Mouse (Mus musculus): ENCODE results near the gene Egflam. TPM values are rescaled to one million over a fixed set of nuclear protein-coding genes. Genes with fewer than 3 reads are reported as not detected.

Egflam gene
- polyA plus RNA-seq, 2 experiments from 2014 or later, result not detected

DNA sequence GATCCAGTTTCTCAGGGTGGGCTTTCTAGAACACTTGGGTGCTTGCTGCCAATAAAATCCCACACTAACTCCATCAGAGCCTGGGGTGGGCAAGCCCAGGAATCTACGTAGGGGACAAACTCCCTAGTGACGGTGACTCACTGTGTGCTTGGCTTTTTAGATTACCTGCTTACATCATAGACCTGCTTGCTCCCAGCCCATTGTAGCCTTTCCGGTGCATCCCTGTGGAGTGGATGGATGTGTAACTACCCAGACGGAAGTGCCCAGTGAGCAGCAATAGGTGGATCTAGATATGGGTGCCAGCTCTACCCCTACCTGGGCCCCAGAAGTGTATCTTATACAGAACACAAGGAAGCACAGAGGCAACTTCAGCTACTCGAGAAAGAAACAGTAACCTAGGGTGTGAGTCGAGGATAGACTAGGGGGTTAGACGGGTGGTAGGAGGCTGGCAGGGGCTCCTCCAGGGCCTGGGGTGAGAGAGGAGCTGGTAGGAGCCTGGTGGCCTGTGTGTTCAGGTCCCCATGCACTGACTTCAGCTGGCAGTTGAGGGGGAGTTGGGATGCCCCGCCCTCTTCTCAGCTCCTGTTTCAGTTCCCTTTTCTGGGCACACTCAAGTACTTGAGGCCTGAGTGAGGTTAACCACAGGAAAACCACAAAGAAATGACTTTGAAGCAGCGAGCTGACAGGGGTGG lies 181.5 kb downstream of the Egflam start:
- ATAC-seq, result no peak

DNA sequence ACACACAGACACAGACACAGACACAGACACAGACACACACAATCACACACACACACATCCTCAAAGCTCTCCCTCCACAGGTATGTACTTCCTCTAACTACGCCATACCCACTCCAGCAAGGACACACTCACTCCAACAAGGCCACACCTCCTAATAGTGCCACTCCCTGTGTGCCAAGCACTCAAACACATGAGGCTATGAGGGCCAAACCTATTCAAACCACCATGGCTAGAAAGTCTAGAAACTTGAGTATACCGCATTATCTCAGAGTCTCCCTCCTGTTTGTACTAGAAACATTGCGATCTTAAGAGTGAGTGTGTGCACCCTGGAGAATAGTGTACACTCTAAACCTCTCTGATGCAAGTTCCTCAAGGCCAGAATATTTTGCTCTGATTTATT lies 182.3 kb downstream of the Egflam start:
- ATAC-seq, result no peak

DNA sequence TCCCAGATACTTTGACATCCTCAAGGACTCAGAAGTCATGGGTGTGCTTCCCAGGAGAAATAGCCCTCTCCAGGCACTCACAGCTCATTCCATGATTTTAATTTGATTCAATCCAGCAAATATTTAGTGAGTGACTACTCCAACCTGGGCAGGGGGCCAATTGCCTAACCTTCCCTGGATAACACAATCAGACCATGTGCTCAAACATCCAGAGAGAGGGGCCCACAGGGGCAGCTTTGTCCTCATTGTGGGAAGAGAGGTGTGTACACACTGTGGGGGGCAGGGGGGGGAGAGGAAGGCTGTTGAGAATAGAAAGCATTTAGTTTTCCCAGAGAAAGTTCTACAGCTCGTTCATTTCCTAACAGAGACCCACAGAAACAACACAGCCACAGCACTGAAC lies 184.5 kb downstream of the Egflam start:
- no peak for ATAC-seq

DNA sequence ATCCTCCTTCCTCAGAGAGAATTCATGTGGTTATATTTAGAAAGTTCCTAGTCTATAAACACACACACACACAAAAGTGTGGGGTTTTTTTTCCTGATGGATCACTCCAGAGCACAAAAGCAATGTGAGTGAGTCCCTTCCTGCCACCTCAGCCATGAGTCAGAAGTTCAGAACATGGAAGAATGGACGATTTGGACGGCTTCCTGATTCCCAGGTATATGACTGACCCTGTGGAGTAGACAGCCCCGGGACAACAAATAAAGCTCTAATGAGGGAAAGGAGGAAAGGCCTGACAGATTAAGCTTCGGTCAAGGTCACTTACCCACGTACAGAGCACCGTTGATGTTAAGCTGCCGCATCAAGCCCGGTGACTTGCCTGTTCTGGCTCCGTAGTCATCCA lies 190.0 kb downstream of the Egflam start:
- no peak for ATAC-seq

DNA sequence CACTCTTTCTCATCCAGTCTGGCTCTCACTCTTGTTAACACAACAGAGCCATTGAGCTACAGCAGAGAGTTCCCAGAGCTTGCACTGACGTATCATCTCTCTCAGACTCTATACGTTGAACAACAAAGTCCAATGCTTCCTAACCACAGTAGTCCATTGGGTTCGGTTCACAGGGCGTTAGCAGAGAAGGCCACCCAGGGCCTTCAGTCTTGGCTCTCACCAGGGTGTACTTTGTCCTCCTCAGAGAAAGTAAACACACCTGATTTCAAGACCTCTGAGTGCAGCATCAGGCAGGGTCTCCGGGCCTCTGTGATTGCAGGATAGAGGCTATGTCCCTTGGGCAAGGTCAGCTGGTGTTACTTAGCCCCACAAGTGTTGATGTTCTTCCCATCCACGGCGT lies 190.9 kb downstream of the Egflam start:
- ATAC-seq, result no peak

DNA sequence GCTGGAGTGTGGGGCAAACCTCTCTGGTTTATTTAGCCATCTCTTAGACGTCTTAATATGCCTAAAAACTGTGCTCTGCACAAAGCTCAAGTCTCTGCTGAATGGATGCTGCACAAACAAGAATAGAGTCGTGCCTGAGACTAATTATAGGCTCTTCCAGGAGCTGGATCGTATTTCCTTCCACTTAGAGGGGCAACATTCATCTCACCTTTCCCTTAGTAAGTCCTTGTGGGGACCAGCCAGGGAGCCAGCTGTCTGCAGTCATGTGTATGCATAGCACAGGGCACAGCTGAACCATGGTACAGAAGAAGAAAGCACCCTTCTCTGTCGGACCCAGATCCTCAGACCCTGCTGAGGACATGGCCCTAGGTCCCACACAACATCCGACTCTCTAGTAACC lies 192.1 kb downstream of the Egflam start:
- ATAC-seq, result no peak

DNA sequence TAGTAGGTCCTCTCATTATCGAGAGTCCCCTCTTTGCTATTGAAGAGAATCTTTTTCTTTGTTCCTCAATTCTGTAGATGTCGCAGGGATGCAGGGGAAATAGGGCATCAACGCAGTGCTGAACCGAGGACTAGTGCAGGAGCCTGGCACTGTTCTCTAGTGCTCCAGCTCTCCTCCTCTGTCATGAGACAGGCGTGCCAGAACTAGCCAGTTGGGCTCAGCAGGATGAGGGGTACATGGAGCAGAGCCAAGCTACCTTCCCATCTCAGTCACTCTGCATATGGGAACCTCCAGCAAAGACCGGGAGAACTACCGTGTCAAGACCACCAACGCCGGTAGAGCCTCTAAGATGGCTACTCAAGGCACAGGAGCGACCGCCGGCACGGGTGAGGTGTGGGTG lies 193.3 kb downstream of the Egflam start:
- ATAC-seq, result no peak

DNA sequence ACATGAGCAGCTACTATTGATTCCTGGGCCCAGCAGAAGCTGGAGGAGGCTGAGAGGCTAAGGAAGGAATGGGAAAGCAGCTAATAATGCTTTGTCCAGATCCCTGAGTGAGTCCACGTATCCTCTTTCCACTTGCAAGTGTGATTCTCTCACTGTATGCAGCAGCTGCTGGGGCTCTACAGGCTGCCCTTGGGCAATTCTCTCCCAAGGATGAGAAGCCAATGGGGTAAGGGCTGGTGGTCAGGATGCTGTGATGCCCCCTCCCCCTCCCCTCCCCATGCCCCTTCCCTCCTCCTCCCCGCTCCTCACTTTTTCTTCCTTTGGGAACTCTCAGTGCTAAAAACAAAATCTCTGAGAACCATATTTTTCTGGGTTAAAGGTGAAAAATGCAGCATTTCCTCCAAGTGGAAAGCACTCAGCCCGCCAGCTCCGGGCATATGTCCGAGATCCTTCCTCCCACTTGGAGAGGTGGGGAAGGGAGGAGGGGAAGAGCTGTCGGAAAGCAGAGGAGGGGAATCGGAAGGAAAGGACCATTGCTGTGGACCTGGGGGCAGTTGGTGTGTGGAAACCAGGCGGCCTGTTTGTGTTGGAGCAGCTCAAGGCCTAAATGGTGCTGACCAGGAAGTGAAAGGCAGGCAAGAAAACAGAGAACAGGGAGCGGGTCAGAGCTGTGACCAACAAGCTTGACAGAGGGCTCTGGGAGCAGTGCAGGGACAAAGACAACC lies 194.4 kb downstream of the Egflam start:
- no peak for ATAC-seq

DNA sequence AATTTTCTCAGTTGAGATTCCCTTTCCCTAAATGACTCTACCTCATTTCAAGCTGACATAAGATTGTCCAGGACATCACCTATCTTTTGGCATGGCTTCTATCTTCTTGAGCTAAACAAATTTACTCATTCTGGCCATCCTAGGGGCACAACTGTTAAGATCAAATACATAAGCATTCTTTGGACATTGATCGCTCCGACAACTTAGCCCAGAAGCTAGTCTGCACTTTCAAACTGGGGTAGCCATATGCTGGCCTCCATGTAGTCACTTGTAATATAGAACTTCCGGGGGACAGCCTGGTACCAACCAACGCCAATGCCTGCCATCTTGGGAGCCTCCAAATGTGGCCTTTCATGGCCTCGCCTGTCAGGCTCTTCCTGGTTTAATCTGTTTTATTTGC lies 195.2 kb downstream of the Egflam start:
- ATAC-seq, result no peak

DNA sequence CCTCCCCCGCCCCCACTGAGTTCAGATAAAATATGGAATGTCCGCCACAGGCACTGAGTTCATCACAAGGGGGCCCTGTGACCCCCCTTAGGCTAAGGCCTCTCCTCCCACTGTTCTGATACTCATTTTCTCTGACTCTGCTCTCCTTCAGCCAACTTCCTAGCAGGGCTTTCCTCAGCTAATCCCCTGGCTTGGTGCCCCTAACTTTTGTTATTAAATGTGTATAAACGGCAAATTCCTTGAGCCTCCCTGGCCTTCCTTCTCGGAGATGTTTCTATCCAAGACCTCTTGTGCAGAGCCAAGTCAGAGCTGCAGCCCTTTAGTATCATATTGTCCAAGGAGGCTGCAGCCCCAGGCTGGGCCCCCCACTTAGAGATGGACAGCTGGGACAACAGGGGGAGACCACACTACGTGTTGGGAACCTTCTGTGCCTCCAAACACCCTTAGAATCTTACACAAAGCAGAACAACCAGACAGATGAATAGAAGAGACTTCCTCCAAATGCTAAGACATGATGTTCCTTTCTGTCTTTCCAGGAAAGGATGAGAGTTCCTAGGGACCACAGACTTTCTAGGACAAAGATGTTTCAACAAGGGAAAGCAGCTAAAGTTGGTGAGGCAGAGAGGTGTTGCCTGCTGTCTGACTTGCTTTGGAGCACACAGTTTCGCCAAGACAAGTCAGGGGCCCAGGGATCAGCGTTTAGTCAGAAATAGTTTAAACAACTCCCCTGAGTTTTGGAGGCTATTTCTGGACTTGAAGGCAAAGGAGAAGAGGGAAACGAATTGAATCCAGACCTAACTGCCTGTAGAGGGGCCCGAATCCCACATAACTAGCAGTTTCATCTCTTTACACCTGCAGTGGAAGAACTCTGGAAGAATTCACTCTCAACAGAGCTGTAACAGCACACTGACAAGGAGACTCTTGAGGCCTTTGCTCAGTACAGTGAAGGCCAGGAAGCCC lies 196.5 kb downstream of the Egflam start:
- no peak for ATAC-seq

DNA sequence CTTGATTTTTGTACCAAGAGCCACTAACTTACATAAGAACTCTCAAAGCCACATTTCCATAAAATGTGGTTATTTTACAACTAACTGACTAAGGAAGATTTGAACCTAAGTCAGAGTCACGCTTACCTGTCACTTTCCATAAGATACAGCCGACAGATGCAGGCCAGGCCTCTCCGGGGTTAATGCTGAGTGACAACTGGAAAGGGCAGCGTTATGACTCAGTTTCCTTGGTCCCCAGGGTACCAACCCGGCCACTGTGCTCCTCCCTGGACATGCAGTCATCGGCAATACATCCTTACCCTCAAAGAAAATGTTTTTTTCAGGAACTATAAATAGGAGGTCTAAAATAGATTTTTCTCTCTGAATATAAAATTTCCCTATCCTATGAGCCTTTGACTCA lies 197.9 kb downstream of the Egflam start:
- no peak for ATAC-seq

DNA sequence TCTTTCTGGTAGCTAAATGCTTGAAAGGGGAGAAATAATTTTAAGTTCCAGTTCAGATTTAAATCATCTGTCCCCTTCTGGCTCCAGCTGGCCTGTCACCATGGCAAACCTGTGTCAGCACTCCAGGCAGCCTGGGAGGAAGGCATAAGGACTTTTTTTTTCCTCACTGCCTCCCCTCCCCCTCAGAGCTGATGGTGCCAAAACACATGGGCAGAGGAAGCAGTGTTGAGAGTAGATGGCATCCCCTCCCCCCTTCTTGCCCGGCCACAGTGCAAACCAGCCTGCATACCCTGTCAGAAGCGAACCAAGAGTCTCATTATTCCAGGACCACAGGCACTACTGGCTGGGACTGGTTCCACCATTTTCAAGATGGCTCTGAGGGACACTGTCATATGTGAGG lies 199.4 kb downstream of the Egflam start:
- no peak for ATAC-seq

DNA sequence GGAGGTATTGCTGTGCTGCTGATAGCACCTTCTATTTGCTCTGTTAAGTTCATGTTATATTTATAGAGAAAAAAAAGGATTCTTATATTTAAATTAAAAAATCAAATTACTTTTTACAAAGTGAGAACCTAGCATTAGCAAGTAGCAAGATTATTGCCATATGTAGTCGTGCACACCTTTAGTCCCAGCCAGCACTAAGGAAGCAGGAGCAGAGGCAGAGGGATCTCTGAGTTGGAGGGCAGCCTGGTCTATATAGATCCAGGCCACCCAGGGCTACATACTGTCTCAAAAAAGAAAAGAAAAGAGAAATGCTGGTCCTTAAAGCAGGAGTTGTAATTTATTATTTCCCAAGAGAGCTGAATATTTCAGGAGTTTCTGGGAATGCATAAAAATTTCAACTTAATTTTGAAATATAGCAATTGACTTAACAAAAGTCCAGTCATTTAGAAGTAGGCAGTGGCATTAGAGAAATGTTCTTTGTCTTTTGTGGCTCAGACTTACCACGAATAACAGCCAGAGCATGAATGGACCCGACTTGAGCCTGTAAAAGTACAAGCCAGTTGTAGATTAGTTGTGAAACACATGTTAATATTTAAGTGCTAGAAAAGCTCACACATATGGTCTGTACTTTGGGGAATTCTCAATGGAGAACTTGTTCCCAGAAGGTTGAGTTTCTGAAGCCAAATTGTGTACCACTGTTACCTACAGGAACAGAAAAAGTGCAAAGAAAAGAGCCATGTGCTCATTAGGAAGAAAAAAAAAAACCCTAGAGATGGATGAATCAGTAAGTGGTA lies 200.3 kb downstream of the Egflam start:
- ATAC-seq, result no peak

DNA sequence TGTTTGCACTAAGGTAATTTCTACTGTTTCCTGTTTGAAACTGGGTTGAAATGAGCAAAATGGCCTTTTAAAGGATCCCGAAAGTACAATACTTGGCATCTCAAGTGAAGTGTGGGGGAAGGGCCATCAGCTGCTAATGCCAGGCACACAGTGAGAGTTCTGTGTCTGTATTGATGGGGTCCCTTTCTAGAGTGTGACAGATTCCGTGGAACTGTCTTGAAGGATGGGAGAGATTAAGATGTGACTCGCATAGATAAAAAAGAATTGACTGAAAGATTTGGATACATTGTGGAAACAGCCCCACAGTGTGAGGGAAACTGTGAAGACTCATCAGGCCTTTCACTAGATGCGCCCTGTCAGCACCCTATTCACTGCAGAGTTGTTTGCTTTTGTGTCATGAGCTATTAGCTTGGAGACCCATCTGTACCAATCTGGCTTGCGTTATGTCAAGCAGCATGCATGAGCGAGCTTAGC lies 203.4 kb downstream of the Egflam start:
- ATAC-seq, result no peak

DNA sequence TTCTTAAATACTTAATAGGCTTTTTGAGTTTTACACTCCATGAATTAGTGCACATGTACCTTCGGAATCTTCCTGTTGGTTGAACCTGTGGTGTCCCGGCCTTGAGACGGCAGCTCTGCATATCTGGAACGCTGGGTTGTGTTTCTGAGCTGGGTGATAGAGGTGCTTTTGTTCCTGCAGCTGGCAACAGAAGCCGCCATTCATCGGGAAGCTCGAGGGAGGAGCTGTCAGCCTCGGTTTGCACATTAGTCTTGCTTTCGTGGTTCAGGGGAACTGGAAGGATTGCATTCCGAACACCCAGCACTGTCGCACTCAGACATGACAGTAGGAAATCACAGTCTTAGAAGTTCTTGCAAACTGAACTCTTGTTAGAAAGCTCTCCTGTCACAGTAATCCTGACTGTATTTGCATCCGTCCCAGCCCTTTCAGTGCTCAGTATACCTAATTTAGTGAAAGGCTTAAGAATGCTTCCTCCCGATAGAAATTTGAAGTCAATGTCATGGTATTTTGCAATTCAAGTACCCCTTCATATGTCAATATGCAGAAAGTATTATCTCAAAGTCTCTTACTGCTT lies 204.0 kb downstream of the Egflam start:
- no peak for ATAC-seq

DNA sequence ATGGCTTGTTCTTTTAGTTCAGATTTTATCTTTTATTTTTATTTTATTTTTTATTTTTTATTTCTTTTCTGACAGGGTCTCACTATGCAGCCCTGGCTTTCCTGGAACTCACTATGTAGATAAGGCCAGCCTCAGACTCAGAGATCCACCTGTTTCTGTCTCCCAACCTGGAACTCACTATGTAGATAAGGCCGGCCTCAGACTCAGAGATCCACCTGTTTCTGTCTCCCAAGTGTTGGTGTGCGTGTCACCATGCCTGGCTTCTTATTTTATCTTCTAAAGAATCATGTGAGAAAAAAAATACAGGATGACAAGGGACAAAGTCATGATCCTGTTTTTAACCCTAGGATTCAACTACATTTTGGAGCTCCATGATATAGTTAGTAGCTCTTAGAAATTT lies 205.6 kb downstream of the Egflam start:
- ATAC-seq, result no peak

DNA sequence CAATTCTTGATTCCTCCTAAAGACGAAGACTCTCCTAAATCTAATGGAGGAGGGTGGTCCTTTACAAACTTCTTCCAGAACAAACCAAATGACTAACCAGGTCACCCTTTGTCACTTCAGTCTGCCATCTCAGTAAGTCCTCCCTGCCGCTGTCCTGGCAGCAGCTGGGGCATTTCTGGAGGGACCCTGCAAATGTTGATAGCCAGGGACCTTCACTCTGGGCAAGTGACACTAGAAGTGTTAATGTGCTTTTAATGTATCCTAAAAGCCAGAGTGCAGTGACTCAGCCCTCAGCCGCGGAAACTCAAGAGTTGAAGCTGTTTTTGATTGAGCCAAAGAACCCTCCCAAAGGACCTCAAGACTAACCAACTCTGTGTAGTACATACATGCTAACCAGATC lies 207.1 kb downstream of the Egflam start:
- ATAC-seq, result no peak

DNA sequence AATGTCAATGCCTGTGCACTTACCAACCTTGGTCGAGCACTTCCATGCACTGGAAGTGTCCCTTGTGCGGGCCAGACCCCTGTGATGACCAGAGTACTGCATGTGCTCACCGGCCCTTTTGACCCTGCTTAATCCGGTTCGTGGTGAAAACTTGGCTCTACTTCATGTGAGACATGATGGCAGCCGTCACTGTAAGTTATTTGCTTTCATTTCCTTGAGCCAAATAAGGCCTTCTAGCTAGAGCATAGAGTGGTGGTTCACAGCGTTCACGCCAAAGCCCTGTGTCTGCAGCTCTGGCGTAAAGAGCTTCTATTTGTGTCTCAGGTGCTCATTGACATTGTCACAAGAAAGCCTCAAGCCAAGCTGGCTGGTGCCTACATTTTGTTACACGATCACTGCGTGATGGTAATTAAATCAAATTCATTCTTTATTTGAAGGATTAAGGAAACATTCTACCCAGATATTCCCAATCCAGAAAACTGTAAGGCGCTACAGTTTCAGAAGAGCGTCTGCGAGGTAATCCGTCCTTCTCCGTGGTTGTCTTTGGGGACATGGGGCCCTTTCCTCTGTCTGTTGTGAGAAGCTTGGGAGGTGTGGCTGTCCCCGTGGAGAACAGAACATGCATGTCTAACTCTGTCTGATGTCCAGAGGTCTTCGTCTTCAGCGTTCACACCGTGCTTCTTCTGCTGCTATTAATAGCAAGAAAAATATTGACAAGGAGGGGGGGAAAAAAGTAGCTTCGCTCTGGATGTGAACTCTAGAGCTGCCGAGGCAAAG lies 208.3 kb downstream of the Egflam start:
- no peak for ATAC-seq

DNA sequence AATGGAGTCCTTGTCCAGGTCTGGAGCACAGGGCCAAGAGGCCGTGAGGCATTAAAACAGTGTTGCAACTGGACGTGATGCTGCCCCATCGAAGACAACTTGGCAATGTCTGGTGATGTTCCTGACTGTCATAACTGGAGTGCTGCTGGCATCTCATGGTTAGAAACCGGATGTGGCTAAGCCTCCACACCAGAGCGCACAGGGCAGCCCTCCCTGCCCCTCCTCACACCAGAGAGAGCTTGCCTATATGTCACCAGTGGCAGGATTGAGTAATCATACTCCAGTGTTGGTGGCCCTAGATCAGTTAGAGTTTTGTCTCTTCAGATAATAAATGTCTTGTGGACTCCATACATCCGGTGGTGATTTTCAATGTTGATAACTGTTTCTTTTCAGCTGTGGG lies 210.5 kb downstream of the Egflam start:
- ATAC-seq, result no peak

DNA sequence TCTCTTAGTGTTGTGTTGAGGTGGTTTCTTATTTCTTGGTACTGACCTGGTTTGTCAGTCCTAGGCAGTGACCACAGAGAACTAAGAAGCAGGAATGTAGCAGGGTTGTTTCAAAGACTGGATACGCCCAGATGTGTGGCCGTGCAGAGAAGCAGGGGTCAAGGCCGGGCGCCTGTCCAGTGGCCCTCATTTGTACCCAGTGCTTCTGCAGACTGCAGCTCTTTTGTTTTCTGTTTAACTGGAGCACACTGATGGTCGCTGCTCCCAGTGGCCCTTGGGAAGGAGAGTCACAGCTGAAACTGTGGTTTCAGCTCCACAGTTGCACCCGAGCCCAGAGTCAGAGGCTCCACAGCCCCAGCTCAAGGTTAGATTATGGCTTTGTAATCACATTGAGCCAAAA lies 217.6 kb downstream of the Egflam start:
- ATAC-seq, result no peak

DNA sequence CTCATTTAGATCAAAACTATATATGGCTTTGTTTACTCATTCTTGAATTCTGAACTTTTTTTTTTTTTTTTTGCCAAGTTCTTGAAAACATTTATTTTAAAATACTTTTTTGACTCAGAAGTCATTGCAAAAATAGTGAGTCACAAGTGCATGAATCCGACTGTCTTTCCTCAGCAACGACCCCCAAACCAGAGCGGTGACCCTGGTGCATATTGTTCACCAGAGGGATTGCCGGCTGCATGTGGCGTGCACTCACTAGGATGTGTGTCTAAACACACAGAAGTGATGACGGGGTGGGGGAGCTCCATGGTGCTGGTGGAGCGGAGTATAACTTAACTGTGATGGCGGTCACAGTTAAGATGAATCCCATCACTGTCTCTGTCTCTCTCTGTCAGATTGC lies 224.4 kb downstream of the Egflam start:
- ATAC-seq, result no peak

Measured in CD4-positive, CD25-positive, alpha-beta regulatory T cell, adult 4 months (primary cell).